Mouse (Mus musculus) limb, embryonic 14.5 days (tissue): Measurements from ENCODE around the gene Rilp. TPM values are rescaled to one million over a fixed set of nuclear protein-coding genes. Genes with fewer than 3 reads are reported as not detected.

ENCODE experiments used
- ATAC-seq: fragments of 200-750 bp; cut with Nextera tagmentation; 2 replicates; pipeline ENCODE4 v1.8.0; 2017; ENCODE audit warnings: low read depth, moderate number of reproducible peaks, moderate TSS enrichment; ENCODE audit not compliant: low FRiP score
- DNase-seq: peaks from one replicate; pipeline ENCODE4 v3.0.0-alpha.2; 2015; ENCODE audit warnings: low spot score
- H3K27ac ChIP-seq: fragments of 300-500 bp; sonication (generic); replicated peaks from 2 replicates; pipeline ENCODE4 v1.5.1; 2014; ENCODE audit warnings: low read depth, mild to moderate bottlenecking, low read length, moderate library complexity, mixed read lengths
- H3K27me3 ChIP-seq: fragments of 300-500 bp; sonication (generic); 2 replicates; pipeline ENCODE4 v1.6.1; 2014; ENCODE audit warnings: low read length, mixed read lengths; ENCODE audit not compliant: control insufficient read depth, insufficient read depth
- H3K36me3 ChIP-seq: fragments of 300-500 bp; sonication (generic); 2 replicates; pipeline ENCODE4 v1.6.1; 2014; ENCODE audit warnings: mild to moderate bottlenecking, low read length, moderate library complexity, mixed read lengths; ENCODE audit not compliant: control insufficient read depth, insufficient read depth
- H3K4me1 ChIP-seq: fragments of 300-500 bp; sonication (generic); 2 replicates; pipeline ENCODE4 v1.6.1; 2014; ENCODE audit warnings: antibody characterized with exemption, low read length, mixed read lengths; ENCODE audit not compliant: control insufficient read depth, insufficient read depth
- H3K4me2 ChIP-seq: fragments of 300-500 bp; sonication (generic); replicated peaks from 2 replicates; pipeline ENCODE4 v1.6.1; 2014; ENCODE audit warnings: low read depth, mild to moderate bottlenecking, low read length, moderate library complexity; ENCODE audit not compliant: severe bottlenecking
- H3K4me3 ChIP-seq: fragments of 300-500 bp; sonication (generic); replicated peaks from 2 replicates; pipeline ENCODE4 v1.5.1; 2014; ENCODE audit warnings: low read length
- H3K9ac ChIP-seq: fragments of 300-500 bp; sonication (generic); 2 replicates; pipeline ENCODE4 v1.6.1; 2014; ENCODE audit warnings: mild to moderate bottlenecking, low read depth, low read length, moderate library complexity; ENCODE audit not compliant: severe bottlenecking
- H3K9me3 ChIP-seq: fragments of 300-500 bp; sonication (generic); 2 replicates; pipeline ENCODE4 v1.6.1; 2016; ENCODE audit warnings: low read length; ENCODE audit not compliant: control insufficient read depth
- POLR2A ChIP-seq: fragments of 200-500 bp; IDR thresholded peaks from 2 replicates; pipeline ENCODE4 v1.8.0; 2012; ENCODE audit warnings: inconsistent platforms, mild to moderate bottlenecking, moderate library complexity, borderline replicate concordance; ENCODE audit not compliant: insufficient read depth, insufficient read length; ENCODE audit errors: extremely low read depth
- WGBS: fragments of 180-500 bp; shearing (Covaris S2); extraction: QIAGEN DNeasy Blood & Tissue Kit; methylation state at CpG from one replicate; pipeline ENCODE4 v1.1.7; 2014; 5-methylcytosine and 5-hydroxymethylcytosine counted together
- polyA plus RNA-seq, 2 experiments: library from polyadenylated mRNA; depleted of rRNA in 1 of 2; stranded (reverse) in 1 of 2; unstranded in 1 of 2; fragments of >200 nt; fragmentation: Nextera tagmentation in 1 of 2; extraction: Ambion mirVana in 1 of 2; gene quantifications; 2 replicates each; pipeline versions ENCODE4 v1.2.1 to v1.2.3; 2012 to 2014

Rilp gene
- polyA plus RNA-seq (2012; rRNA removed), result 0.98 and 0.99 TPM in 2 replicates
- polyA plus RNA-seq (2014; fragmentation: Nextera tagmentation; extraction: Ambion mirVana), result 0.36 and 0.58 TPM in 2 replicates

- peak; percentile 22 for DNase-seq
- peak within 1 kb of the TSS; percentile 45 for H3K4me3 ChIP-seq
- TF ChIP-seq POLR2A, result no peak
- H3K27ac ChIP-seq, result peak within 1 kb of the TSS; percentile 55; the same call in 1 of the 2 replicates
- H3K36me3 ChIP-seq, result peaks cover 44% of the 10 kb centered on the region
- no peaks in the 10 kb centered on the region for H3K27me3 ChIP-seq
- peak; percentile 73 for ATAC-seq
- H3K4me2 ChIP-seq, result peak within 1 kb of the TSS; percentile 94
- no peaks in the 10 kb centered on the region for H3K9me3 ChIP-seq
- H3K9ac ChIP-seq, result peak within 1 kb of the TSS; percentile 57
- H3K4me1 ChIP-seq, result peaks cover 7% of the 10 kb centered on the region
- 3% methylated on average over 42 of the region's 43 CpGs for WGBS
These were observed at the start of gene Rilp for GRCm38 (mm10) chr11:75509741-75510626. Gene Rilp, plus strand, starts transcription at chr11:75510094.

- Histone ChIP-seq H3K27me3 (no peaks in the 10 kb centered on the region), H3K4me3 (peak overlapping the region; percentile 75), H3K4me2 (peak overlapping the region; percentile 74), H3K36me3 (peaks cover 6% of the 10 kb centered on the region), H3K9ac (peak overlapping the region; percentile 44), H3K9me3 (no peaks in the 10 kb centered on the region), H3K27ac (peak overlapping the region; percentile 93), H3K4me1 (peaks cover 29% of the 10 kb centered on the region)
- TF ChIP-seq POLR2A, result no peak
- ATAC-seq, result no peak
- DNase-seq, result peak; percentile 92
- WGBS, result 2% methylated on average over 19 of the region's 19 CpGs
These were observed 49.6 kb upstream of the Rilp start for GRCm38 (mm10) chr11:75460103-75460843.

DNA sequence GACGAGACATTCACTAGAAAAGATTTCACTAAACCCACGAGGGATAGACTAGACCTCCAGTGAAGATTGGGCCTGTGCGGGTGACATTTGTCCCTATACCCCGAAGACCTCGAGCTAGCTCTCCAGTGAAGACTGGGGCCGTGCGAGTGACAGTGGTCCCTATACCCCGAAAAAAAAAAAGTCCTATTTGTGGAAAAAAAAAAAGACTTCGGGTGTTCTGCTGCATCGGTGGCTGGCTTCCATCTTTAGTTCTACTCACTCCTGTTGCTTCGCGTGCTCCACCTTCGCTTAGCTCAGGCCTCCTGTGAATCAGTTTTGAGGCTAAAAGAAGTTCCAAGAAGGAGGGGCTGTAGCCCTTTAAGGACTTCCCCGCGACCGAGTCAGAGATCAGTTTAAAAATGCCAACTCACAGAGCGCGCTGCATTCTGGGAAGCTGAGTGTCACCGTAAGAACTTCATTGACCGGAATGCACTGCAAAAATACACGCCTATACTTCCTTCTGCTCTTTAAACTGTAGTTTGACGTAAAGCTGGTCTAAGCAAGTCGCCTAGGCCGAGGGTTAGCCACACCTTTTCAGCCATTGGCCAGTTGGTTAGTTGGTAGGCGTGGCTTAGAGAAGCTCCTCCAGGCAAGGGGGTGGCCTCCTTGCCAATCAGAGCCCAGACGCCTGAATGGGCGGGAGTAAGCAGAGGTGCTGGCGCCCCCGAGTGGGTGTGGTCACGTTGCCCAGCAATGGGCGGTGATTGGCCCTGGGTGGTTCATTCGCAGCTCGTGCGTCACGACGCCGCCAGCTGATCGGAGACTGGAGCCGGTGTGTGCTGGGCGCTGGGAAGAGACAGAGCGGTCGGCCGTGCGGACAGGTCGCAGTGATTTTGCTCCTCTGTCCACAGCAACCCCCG lies 48.8 kb upstream of the Rilp start, which contains the start of gene Tlcd2:
Gene Tlcd2, plus strand, starts transcription at position 872 of the 899 bp plus-strand sequence.
- Histone ChIP-seq H3K27ac (peak within 1 kb of the TSS; percentile 93), H3K4me1 (peaks cover 29% of the 10 kb centered on the region), H3K4me3 (peak within 1 kb of the TSS; percentile 75), H3K9me3 (no peaks in the 10 kb centered on the region), H3K36me3 (peaks cover 13% of the 10 kb centered on the region), H3K27me3 (no peaks in the 10 kb centered on the region), H3K9ac (peak within 1 kb of the TSS; percentile 57), H3K4me2 (peak within 1 kb of the TSS; percentile 94)
- DNase-seq, result peak; percentile 100
- TF ChIP-seq POLR2A, result 0 out of 2 replicates have a peak, but pooled peaks have one; percentile 61
- WGBS, result under 1% methylated on average over 45 of the region's 46 CpGs
- peak; percentile 94 for ATAC-seq

DNA sequence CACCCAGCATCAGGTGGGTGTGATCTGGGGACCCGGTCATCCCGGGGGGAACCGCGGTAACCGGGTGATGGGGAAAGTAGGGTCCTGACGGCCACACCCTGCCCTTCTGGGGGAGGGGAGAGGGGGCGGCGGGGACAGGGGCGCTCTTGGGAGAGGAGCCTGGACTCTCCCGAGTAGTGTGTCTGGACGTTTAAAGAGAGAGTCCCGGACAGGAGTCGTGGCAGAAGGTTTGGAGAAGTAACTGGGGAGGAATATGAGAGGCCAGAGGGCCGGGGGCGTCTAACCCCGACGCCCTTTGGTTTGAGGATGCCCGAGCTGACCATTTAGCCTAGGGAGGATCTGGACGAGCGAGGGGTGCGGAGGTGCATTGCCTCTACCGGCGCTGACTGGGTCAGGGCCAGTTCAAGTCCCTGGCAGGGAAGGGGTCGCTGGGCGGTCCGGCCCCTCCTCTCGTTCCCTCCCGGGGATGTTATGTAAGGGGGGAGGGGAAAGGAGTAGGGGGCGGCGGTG lies 48.1 kb upstream of the Rilp start:
- H3K27ac ChIP-seq, result peak overlapping the region; percentile 58
- H3K4me3 ChIP-seq, result peak overlapping the region; percentile 75
- no peaks in the 10 kb centered on the region for H3K9me3 ChIP-seq
- H3K9ac ChIP-seq, result peak overlapping the region; percentile 57
- 0% methylated on average over 27 of the region's 30 CpGs for WGBS
- TF ChIP-seq POLR2A, result no peak
- peaks cover 13% of the 10 kb centered on the region for H3K36me3 ChIP-seq
- DNase-seq (no peak), ATAC-seq (no peak)
- H3K4me2 ChIP-seq, result peak overlapping the region; percentile 94
- no peaks in the 10 kb centered on the region for H3K27me3 ChIP-seq
- peaks cover 29% of the 10 kb centered on the region for H3K4me1 ChIP-seq
